Comparison of ENCODE assay signal across 15 mouse cellular contexts in the genomic region with DNA sequence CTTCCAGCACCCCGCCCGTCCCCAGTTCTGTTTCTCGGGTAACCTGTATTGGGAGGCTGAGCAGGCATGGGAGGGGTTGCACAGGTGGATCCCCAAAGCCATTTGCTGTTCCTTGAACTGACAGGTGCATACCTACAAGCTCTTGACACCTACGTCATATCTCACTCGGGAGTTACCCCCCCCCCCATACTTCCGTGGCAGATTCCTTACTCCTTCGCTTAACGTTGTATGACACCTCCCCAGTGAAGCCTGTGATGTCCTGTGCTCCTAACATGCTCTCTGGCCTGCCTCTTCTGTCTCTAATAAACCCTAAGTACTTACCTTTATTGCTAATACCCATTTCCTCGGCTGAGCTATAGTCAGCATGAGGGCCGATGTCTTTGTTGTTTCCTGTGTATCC.
"Had no signal": no experiment of that assay in that cellular context is flagged by ENCODE, and none has a peak within 500 bp of the region (broad histone marks: within the 10 kb centered on the region; RNA-seq: fewer than 3 reads in every experiment).

No protein-coding gene starts in this region.

- H3K36me3 ChIP-seq: neural tube, embryonic 15.5 days had no signal

- H3K4me3 ChIP-seq: neural tube, embryonic 15.5 days; stomach, embryonic 15.5 days had no signal

- H3K9me3 ChIP-seq: neural tube, embryonic 15.5 days; stomach, embryonic 15.5 days had no signal

- H3K27me3 ChIP-seq: neural tube, embryonic 15.5 days; stomach, embryonic 15.5 days had no signal

- DNase-seq: retina, postnatal 1 day; right cerebral cortex, adult 18-20 months; right cerebral cortex, postnatal 14 days; right cerebral cortex, postnatal 25 days; right cerebral cortex, postnatal 4 days; spleen, adult 18-20 months; thymus, adult 18-20 months; thymus, adult 2 months; thymus, postnatal 14 days; thymus, postnatal 25 days; thymus, postnatal 36 days; thymus, postnatal 4 days had no signal

- H3K27ac ChIP-seq: neural tube, embryonic 15.5 days; stomach, embryonic 15.5 days; stomach, postnatal 0 days had no signal

- H3K4me1 ChIP-seq: stomach, embryonic 15.5 days had no signal
